Mouse (Mus musculus): ENCODE results near the gene Ppp1r8.

Ppp1r8 gene

DNA sequence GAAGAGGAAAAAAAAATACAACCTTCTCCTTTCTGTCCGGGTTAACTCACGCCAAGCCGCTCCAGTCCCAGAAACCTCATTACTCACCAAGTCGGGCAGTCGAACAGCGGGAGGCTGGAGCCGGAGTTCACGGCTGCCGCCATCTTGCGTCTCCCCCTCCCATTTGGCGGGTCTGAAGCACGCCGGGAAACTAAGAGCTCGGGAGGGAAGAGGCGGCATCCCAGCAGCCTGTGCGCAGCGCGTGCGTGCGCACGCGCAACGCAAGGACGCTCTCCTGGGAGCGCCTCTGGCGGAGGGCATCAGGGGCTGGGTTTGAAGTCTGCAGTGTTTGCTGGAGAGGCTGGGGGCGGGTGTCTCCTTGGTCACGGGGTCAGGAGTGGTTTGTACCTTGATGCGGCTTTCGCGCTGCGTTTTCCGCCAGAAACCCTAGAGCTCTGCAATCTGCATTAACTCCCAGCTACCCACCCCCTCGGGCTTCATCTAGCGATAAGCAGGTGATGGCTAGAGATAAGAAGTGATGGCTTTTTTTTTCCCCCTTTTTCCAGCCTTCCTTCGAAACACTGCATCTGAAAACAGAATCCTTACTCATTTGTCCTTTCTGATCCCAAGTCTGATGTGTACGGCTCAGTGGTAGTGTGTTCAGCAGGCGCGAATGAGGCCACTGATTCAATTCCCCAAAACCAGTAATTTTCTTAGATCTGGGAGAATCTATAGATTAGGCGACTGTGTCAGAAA, at the start of gene Ppp1r8:
TSS of gene Ppp1r8 (minus strand) at position 200 of the 735 bp plus-strand sequence.
- peak; percentile 98 for DNase-seq

DNA sequence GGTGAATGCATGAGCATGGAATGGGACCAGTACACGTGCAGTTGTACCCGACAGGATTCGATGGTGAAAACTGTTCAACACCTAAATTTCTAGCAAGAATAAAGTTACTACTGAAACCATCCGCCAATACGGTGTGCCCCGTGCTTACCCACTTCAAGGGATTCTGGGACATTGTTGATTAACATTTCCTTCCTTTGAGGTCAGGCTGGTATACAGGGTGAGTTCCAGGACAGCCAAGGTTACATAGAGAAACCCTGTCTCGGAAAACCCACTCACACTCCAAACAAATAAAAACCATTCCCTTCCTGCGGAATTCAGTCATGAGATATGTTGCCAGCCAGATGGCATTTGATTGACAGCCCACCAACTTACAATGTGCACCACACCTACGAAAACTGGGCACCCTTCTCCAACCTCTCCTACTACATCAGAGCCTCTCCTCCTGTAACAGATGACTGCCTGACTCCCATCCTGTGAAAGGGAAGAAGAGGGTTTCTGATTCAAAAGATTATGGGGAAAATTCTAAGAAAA, 41.9 kb upstream of the Ppp1r8 start:
- no peak for DNase-seq

DNA sequence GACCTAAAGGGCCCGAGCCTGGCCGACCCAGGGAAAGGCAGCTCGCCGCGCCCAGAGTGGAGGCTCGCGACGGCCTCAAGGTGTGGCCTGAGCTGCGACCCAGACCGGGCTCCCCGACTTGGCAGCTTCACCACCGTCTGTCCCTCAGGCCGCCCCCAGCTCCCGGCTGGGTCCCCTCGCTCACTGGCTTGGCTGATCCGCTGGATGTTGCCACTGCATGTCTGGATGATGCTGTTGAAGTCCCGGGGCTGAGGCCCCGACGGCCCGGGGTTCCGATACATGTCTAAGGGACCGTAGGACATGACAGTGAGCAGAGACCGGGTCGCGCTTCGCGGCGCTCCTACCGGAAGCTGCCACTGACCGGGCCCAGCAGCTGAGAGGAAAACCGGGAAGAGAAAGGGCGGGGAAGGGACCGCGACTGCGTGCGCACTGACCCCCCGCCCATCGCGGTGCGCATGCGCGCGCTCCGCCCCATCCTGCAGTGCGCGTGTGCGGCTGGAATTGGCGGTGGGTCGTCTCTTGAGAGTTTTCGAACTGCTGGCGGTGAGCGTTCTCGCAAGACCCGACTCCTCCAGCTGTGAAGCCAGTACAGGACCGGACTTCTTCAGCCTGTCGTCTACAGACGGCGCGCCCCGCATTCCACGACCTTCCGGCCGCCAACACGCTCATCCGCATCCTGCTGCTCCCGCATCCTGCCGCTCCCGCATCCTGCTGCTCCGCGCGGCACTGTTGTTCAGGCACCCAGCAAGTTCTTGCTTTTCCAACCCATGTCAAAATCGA, 41.3 kb upstream of the Ppp1r8 start, which contains the start of gene Stx12:
TSS of gene Stx12 (minus strand) at position 446 of the 780 bp plus-strand sequence.
- DNase-seq: peak; percentile 94

DNA sequence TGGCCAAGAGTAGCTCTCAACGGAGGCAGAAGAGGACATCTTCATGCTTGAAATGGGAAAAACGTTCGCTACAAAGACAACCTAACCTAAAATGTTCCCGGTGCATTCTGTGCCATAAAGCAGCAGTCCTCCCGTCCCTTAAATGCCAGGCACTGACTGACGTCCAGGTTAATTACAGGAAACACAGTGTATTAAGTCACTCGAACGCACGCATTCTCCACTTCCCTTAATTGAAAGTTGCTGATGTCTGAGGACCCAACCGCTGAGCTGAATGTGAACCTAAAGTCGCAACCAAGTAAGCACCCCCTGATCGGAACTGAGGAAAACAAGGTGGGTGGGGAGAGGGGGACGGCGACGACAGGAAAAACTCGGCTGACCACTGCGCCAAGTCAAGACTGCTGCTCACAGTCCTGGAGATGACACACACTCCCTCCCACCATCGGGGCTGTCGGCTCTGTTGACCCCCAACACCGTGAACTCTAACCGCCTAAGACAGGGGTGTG, 40.6 kb upstream of the Ppp1r8 start:
- no peak for DNase-seq

DNA sequence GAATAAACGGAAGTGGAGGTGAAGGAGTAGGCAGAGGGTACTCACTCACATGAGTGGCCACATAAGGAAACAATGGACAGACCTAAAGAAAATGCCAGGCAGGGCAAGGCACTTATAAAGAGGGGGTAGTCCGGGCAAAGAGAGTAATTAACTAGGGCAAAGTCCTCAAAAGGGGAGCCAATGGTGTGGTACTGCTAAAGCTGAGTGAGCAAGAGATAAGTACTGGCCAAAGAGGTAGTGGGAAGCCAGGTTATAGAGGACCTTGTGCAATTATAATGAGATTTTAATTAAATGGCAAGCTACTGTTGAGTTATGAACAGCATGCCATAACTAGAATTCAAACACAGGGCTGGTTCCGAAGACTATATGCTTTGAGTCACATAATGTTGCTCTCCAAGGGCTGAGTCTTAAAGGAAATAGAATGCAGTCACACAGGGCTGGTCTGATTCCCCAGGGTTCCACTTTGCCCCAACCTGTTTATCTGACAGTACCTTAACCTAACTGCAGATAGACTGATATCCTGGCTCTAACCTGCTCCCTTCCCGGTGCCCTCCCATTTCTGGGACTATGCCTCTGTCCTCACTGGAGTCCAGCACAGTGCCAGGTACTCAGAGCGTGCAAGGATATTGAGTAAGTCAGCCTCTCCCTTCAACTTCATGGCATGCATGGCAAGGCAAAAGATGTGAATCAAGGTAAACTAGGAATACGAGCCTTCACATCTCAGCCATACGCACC, 31.6 kb upstream of the Ppp1r8 start:
- no peak for DNase-seq

DNA sequence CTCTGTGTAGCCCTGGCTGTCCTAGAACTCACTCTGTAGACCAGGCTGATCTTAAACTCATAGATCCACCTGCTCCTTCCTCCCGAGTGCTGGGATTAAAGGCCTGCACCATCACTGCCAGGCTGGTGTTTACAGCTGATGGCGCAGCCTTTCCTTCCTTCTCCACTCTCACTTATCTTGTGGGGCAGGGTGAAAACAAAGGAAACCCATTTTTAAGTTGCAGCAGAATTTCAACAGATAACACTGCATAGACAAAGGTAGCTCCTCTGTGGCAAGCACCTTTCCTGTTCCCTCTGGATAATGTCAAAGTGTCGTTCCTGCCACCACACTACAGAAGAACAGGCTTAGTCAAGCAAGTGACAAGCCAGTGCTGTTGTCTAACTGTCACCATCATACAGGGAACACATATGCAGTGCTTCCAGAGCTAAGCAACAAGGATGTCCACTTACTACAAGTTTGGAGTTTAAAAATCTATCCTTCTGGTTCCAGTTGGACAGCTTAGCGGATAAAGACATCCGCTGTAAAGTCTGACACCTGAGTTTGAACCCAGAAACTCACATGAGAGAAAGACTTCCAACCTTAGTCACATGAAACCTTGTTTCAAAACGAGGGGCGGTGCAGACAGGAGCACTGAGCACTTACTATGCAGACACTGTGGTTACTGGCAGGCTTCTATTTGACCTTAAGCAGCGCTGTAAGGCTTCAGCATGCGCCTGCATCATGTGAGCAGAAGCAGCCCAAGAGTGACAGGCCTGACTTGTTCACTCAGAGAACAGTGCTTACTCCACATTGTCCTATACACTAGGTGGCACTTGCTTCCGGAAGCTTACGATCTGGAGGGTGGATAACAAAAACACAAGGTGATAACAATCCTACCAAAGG, 30.8 kb upstream of the Ppp1r8 start:
- DNase-seq: no peak

DNA sequence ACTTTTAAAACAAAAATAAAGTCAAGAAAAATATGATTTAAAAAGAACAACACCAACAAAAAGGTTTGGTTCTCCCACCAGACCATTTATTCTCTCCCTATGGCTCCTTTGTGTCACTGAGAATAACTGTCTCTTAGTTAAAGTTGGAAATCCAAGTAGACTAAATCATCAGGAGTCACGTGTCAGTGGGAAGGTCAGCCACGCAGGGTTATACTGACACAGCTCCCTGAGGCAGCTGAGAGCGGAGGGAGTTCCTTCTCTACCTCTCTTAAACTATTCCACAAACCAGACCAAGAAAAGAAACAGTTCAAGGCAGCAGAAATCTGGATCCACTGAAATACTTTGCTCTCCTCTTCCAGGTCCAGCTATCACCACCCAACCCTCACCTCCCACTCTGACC, 28.1 kb upstream of the Ppp1r8 start:
- DNase-seq: no peak

DNA sequence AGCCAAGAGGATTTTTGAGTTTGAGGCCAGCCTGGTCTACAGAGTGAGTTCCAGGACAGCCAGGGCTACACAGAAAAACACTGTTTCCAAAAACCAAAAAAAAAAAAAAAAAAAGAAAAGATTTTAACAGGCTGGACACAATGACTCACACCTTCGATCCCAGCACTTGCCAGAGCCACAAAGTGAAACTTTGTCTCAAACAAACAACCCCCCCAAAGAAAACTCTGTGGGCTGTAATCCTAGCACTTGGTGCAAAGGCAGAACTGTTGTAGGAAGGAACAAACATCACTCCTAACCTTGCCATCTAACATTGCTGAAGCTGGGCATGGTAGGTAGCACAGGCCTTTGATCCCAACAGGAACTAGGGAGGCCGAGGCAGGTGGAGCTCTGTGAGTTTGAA, 21.9 kb upstream of the Ppp1r8 start:
- no peak for DNase-seq

DNA sequence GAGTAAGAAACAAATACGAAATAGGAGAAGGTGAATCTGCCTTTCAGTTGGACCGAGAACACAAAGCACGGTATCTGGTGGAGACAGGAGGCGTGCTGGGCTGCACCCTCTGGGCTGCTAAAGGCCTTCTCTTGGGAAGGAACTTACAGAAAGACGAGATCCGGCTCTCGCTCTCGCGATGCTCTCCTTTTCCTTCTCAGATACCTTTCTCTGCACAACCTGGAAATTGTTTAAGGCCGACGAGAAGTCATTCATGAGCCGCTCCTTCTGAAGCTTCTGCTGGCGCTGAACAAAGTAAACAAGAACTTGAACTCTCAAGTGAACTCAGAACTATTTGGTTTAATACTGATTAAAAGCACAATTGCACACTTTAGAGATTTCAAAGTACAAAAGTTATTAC, 20.0 kb upstream of the Ppp1r8 start:
- no peak for DNase-seq

DNA sequence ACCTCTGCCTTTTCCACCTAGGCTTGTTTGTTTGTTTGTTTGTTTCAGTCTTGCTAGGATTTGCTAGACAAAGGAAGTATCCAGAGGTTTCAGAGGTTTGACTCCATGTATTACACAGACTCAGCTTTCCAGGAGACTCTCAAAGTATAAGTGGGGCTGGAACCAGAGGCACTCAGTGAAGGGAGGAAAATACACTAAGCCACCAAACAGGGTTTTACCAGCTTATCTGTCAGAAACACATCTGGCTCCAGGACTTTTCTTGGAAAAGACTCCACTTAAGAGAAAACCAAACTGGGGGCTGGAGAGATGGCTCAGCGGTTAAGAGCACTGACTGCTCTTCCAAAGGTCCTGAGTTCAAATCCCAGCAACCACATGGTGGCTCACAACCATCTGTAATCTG, 17.9 kb upstream of the Ppp1r8 start:
- DNase-seq: no peak

DNA sequence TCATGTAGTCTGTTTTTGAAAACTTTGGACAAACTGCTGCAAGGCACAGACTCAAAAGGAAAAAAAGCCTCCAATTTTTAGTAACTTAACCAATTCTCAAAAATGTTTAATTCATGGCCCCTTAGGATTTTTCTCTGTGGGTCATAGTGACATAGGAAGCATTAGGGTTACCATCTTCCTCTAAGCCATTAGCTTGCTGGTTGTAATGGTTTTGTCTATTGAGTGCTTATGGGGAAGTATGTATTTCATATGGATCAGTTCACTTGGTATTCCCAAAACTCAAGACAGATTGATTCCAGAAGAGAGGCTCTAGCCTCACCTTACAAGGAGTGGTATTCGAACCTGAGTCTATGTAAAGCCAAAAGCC, 719 bp upstream of the Ppp1r8 start:
- DNase-seq: no peak

DNA sequence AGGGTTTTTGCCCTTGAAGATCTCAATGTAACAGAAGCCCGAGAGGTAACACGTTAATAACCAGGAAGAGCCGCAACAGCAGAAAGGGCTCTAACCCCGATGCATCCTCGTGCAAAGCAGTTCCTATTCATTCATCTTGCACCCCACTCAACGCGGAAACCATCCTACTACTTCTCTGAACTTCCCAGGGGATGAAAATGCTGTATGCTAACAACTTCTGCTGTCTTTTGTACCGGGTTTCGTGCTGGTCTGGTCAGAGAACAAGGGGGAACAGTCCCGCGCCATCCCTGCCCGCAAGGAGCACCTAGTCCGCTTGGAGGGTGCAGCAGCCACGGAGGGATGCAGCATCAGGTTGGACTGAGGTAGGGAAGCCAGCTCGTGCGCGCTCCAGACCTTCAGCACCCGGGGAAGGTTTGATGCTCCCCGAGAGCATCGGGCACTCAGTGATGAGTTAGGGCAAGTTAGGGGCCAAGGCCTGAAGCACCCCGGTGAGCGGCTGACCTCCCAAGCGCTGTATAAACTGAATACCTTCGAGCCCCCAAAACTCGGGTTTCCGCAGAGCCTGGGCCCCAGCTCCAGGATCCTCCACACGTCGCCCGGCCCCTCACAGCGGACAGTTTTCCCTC, 575 bp downstream of the Ppp1r8 start:
- peak; percentile 44 for DNase-seq

DNA sequence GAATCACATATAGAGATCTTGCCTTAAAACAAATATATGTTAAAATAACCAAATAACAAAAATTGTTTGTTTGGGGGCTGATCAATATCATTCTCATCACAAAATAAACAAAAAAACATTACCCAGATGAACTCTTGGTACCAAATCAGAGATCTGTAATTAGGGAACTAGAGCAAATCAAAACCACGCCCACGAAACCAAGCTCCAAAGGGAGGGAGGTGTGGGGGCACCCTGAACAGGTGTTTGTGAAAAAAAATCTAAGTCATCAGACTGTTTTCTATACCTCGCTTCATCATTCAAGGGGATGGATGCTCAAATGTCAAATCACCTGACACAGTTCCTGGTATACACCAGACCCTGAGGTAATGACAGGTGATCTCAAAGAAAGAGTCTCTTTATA, 1.5 kb downstream of the Ppp1r8 start:
- DNase-seq: no peak

DNA sequence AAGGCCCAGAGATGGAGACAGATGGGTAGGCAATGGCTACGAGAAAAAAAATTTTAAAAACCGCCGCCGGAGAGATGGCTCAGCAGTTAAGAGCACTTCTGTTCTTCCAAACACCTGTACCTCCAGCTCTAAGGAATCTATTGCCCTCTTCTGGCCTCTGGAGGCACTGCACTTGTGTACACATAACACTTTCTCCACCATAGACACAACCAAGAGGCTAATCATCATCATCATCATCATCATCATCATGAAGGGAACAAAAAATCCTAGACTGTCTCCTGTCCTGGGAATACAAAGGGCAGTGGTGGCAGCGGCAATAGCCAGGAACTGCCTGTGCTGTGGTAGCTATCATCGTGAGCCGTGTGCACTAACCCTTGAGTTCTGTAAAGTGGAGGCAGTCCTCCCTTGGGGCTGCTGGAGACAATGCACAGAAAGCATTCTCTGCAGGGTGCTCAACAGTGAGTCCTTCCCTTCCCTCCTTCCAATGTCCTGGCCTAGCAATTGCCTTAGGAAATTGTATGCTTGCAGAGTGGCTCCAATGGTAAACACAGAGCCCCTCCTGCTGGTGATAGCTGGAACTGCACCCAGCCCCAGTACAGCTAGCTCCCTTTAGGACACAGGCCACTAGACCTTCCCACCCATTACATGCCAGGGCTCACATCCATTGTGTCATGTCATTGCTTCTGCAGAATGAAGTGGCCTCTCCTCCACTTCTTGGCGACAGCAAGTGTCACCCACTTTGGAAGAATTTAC, 19.2 kb downstream of the Ppp1r8 start:
- peak; percentile 59 for DNase-seq

DNA sequence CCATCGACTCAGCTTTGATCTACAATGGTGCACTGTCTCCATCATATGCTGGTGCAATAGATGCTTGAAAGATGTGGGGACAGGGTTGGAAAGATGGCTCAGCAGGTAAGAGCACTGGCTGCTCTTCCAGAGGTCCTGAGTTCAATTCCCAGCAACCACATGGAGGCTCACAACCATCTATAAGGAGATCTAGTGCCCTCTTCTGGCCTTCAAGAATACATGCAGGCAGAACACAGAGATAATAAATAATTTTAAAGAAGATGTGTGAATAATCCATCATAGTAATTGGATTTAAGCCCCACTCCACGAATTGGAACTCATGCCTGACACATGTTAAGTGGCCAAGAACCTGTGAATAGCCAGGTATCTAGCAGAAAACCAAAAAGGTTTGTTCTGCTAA, 24.5 kb downstream of the Ppp1r8 start:
- no peak for DNase-seq

DNA sequence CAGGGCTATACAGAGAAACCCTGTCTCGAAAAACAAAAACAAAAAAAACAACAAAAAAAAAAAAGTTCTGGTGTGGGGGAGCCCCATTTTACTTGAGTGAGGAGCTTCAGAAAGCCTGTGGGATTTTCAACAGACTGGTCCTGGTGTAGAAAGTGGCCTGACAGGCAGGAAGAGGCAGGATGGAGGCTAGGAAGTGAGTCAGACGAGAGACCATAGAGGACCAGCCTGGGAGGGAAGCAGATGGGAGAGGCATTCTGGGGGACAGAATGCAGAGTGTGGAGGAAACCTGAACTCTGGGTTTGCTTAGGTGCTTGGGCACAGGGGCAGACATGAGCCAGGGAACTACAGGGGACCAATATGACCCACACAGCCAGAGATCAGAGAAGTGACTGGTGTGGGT, 26.1 kb downstream of the Ppp1r8 start:
- no peak for DNase-seq

DNA sequence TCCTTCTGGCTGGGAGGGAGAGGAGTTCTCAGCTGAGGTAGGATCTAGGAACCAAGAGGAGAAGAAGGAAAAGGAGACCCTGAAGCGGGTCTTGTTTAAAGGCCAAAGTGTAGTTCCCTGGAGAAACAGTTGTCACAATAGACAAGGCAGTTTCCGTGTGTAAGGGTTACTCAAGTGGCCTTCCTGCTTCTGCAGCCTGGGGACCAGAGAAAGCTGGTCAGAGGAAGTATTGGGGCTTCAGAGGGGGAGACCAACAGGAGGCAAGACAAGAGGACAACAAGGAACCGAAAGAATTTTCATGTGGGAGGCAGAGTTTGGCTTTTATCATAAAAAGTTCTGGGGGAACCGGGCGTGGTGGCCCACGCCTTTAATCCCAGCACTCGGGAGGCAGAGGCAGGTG, 26.6 kb downstream of the Ppp1r8 start:
- DNase-seq: no peak

DNA sequence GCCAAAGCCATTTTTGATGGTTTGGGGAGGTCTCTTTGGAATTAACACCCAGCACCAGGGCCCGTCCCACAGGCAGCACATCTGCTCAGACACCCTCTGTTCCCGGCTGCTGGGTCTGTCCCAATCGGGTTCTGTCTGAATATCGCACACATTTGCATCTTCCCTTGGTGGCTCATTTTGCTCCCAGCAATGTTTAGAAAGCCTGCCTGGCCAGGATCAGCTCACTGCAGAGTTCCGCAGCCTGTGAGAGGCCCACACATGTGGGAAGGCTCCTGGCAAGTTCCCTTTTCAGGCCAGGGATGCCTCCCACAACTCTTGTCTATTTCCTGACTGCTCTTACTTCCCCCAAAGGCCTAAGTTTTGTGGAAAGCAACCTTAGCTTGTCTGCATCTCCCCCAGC, 33.3 kb downstream of the Ppp1r8 start:
- no peak for DNase-seq

DNA sequence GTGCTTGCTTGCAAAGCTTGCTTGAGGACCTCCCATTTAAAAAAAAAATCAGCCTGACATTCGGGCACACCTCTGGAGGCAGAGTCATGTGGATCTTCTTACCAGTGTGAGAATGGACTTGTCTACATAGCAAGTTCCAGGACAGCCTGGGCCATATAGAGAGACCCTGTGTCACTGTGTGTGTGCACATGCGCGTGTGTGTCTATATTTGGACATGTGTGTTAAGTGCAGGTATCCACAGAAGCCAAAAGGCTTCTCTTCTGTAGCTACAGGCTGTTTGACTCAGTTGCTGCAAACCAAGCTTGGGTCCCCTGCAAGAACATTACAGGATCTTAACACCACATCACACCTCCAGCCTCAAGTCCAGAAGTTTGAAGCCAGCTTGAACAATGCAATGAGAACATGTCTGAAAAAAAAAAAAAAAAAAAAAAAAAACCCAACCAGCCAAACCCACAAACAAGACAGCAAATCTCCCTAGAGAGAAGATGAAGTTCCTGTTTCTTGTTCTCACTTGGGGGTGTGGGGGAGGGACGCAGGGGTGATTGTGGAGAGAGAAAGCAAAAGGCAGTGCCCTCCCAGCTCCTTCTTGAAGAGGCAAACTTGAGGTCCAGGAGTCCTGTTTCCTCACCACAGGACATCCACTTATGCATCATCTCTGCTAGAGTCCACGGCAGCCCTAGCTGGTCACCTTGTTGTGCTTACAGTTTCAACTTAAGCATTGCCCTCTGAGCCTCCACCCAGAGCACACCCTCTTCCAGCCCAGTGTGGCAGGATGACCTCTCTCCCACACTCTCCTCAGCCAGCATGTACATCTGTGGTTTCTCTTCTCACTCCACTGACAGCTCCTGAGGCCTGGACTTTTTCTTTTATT, 35.0 kb downstream of the Ppp1r8 start:
- no peak for DNase-seq

DNA sequence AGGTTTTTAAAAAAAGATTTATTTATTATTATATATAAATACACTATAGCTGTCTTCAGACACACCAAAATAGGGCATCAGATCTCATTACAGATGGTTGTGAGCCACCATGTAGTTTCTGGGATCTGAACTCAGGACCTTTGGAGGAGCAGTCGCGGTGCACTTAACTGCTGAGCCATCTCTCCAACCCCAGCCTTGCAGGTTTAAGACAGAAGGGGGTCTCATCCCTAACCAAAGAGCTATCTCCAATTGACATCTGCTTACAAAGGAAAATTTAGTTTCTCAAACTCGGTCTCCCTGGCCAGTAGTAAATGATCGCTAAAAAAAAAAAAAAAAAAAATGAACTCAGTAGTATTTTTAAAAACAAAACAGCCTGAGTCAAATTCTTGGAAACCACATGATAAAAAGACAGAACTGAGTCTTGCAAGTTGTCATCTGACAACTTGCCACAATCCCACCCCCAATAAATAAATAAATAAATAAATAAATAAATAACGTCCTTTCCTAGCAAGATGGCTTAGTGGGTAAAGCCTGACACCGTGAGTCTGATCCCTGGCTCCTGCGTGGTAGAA, 36.3 kb downstream of the Ppp1r8 start:
- DNase-seq: no peak
